Mouse (Mus musculus): ENCODE results near the gene Gm49601.

The Gm49601 gene

GRCm38 (mm10) chr16:18601447-18601846 lies 24.8 kb downstream of the Gm49601 start:
- no peak for DNase-seq

GRCm38 (mm10) chr16:18598006-18598405 lies 28.2 kb downstream of the Gm49601 start:
- no peak for DNase-seq

GRCm38 (mm10) chr16:18596255-18596654 lies 30.0 kb downstream of the Gm49601 start:
- DNase-seq = no peak

GRCm38 (mm10) chr16:18593930-18594329 lies 32.3 kb downstream of the Gm49601 start:
- DNase-seq = no peak

- DNase-seq = peak; percentile 76
Observed at GRCm38 (mm10) chr16:18591047-18592018, 34.9 kb downstream of the Gm49601 start.

GRCm38 (mm10) chr16:18589804-18590790 lies 36.1 kb downstream of the Gm49601 start, which contains the start of gene Tbx1:
TSS of gene Tbx1 (minus strand) at chr16:18590671.
- peak; percentile 49 for DNase-seq

GRCm38 (mm10) chr16:18589080-18589621 lies 37.1 kb downstream of the Gm49601 start:
- no peak for DNase-seq

GRCm38 (mm10) chr16:18588738-18589055 lies 37.5 kb downstream of the Gm49601 start:
- DNase-seq = peak; percentile 30

GRCm38 (mm10) chr16:18587847-18588737 lies 38.1 kb downstream of the Gm49601 start:
- DNase-seq = peak; percentile 59

GRCm38 (mm10) chr16:18586906-18587546 lies 39.2 kb downstream of the Gm49601 start:
- no peak for DNase-seq

GRCm38 (mm10) chr16:18586076-18586905 lies 39.9 kb downstream of the Gm49601 start:
- DNase-seq = peak; percentile 43

- peak; percentile 30 for DNase-seq
Observed at GRCm38 (mm10) chr16:18585676-18586075, 40.6 kb downstream of the Gm49601 start.

GRCm38 (mm10) chr16:18584901-18585510 lies 41.2 kb downstream of the Gm49601 start:
- no peak for DNase-seq

- DNase-seq = no peak
Observed at GRCm38 (mm10) chr16:18583673-18584357, 42.4 kb downstream of the Gm49601 start.

GRCm38 (mm10) chr16:18583169-18583568 lies 43.1 kb downstream of the Gm49601 start:
- no peak for DNase-seq

GRCm38 (mm10) chr16:18582426-18583148 lies 43.6 kb downstream of the Gm49601 start:
- DNase-seq = no peak

GRCm38 (mm10) chr16:18581623-18582205 lies 44.5 kb downstream of the Gm49601 start:
- DNase-seq = peak; percentile 66

- no peak for DNase-seq
Observed at GRCm38 (mm10) chr16:18581050-18581622, 45.1 kb downstream of the Gm49601 start.
